Mouse (Mus musculus): Measurements from ENCODE around the gene Skap1.

GRCm38 (mm10) chr11:96686713-96687280 is 222.4 kb downstream of the Skap1 start:
- TF ChIP-seq CTCF (IDR thresholded peaks at IDR 0.05; ENCODE audit: low read depth, low read length) (no peak), EP300 (IDR thresholded peaks at IDR 0.05; ENCODE audit: insufficient read depth, low read depth, low read length) (no peak), POLR2A (IDR thresholded peaks at IDR 0.05; ENCODE audit: insufficient read depth, low read length) (no peak)

Data from ES-Bruce4 (cell line).